10 mouse cellular contexts compared by ENCODE assay signal in the genomic region with DNA sequence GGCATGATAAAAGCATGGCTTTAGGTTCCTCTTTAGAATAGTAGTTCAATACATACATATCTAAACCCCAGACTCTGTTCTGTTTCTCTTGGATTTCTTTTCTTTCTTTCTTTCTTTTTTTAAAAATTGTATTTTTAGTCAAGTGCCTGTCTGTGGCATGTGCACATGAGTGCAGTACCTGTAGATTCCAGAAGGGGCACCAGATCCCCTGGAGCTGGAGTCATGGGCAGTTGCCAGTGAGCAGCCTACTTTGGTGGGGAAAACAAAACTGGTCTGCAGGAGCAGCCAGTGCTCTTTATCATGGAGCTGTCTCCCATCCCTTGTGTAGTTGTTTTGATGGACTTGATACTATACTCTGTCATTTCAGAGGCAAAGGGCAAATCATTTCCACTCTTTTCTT. TPM values are rescaled to one million over a fixed set of nuclear protein-coding genes. Genes with fewer than 3 reads are reported as not detected.
DNase-seq lines count a peak whose midpoint lies in the region; TF ChIP-seq lines count a peak whose summit lies in the region.
"Had no signal": no experiment of that assay in that cellular context is flagged by ENCODE, and none has a peak within 500 bp of the region (broad histone marks: within the 10 kb centered on the region; RNA-seq: fewer than 3 reads in every experiment).

No protein-coding gene starts in this region.

- H3K4me1 ChIP-seq in ES-Bruce4 (ENCODE audit: control insufficient read depth, insufficient read depth, low read length): peaks cover 1% of the 10 kb centered on the region
- H3K4me1 ChIP-seq: heart, embryonic 15.5 days had no signal

- H3K27ac ChIP-seq in ES-Bruce4 (ENCODE audit: insufficient read depth, low read length): no peak overlapping the region
- H3K27ac ChIP-seq: heart, embryonic 15.5 days; liver, embryonic 15.5 days had no signal

- no peaks in the 10 kb centered on the region for H3K36me3 ChIP-seq in ES-Bruce4 (ENCODE audit: control insufficient read depth, insufficient read depth, low read length, poor library complexity, severe bottlenecking)
- H3K36me3 ChIP-seq: heart, embryonic 15.5 days; liver, embryonic 15.5 days had no signal

- intact Hi-C loops in left cerebral cortex, postnatal 4 days (cut with DNase I): no loop called here

- H3K9ac ChIP-seq in ES-Bruce4 (ENCODE audit: low read depth, poor library complexity, severe bottlenecking): no peak overlapping the region
- H3K9ac ChIP-seq: heart, embryonic 15.5 days; liver, embryonic 15.5 days had no signal

- no peaks in the 10 kb centered on the region for H3K27me3 ChIP-seq in ES-Bruce4 (ENCODE audit: control insufficient read depth, insufficient read depth, low read length, poor library complexity, severe bottlenecking)
- H3K27me3 ChIP-seq: liver, embryonic 15.5 days had no signal

- TF ChIP-seq CTCF in ES-Bruce4 (IDR thresholded peaks at IDR 0.05; ENCODE audit: low read depth, low read length): peak; percentile 47

- TF ChIP-seq POLR2A in ES-Bruce4 (IDR thresholded peaks at IDR 0.05; ENCODE audit: insufficient read depth, low read length): no peak

- peak; percentile 43 for DNase-seq in embryo, embryonic 10.5 days (ENCODE audit: low spot score)
- DNase-seq in embryo, embryonic 9.5 days (ENCODE audit: extremely low spot score): no peak
- peak; percentile 31 for DNase-seq in left cerebral cortex, postnatal 4 days
- no peak for DNase-seq in left cerebral cortex, adult 8-10 months (ENCODE audit: low spot score in 2 of 2)
- DNase-seq in lung, postnatal 14 days: peak; percentile 10
- DNase-seq in adrenal gland, postnatal 4 days (ENCODE audit: low spot score in 2 of 2): no peak
- no peak for DNase-seq in spleen, postnatal 14 days (ENCODE audit: low spot score in 2 of 2)

- no peak overlapping the region for H3K4me3 ChIP-seq in ES-Bruce4 (ENCODE audit: low read depth, low read length)
- H3K4me3 ChIP-seq: heart, embryonic 15.5 days; liver, embryonic 15.5 days had no signal

- TF ChIP-seq EP300 in ES-Bruce4 (IDR thresholded peaks at IDR 0.05; ENCODE audit: insufficient read depth, low read depth, low read length): no peak

- H3K9me3 ChIP-seq in ES-Bruce4 (replicated peaks; ENCODE audit: control insufficient read depth, insufficient read depth, low read length, poor library complexity, severe bottlenecking): no peaks in the 10 kb centered on the region
- H3K9me3 ChIP-seq: heart, embryonic 15.5 days; liver, embryonic 15.5 days had no signal

RNA-seq across cellular contexts. Expression of gene Pfdn4, which starts 28.2 kb away (rescaled TPM):
- total RNA-seq in left cerebral cortex, postnatal 4 days (2021): 10 to 100 TPM; 44.1 to 53.1 TPM
- 10 to 100 TPM; 21.4 to 32.9 (median 29.2) TPM for total RNA-seq in left cerebral cortex, adult 8-10 months (2022)
- polyA plus RNA-seq in ES-Bruce4 (2011; ENCODE audit: insufficient read depth, insufficient read length, low read depth, missing spikeins): 163 and 165 TPM in 2 replicates
- 10 to 100 TPM; 20.9 to 24.6 TPM for total RNA-seq in adrenal gland, postnatal 4 days (2021)

RNA-seq across cellular contexts. Expression of gene Cyp24a1, which starts 28.9 kb away (rescaled TPM):
- total RNA-seq in left cerebral cortex, postnatal 4 days (2021): not detected
- total RNA-seq in left cerebral cortex, adult 8-10 months (2022): not detected
- polyA plus RNA-seq in ES-Bruce4 (2011; ENCODE audit: insufficient read depth, insufficient read length, low read depth, missing spikeins): not detected in 2 replicates
- 1 to 10 TPM in 1 of 2 experiments, not detected in 1; 3.0 TPM for total RNA-seq in adrenal gland, postnatal 4 days (2021)
- polyA plus RNA-seq: heart, embryonic 15.5 days; liver, embryonic 15.5 days had no signal

RNA-seq across cellular contexts. Expression of gene Bcas1, which starts 40.4 kb away (rescaled TPM):
- 10 to 100 TPM; 10.9 to 13.6 TPM for total RNA-seq in left cerebral cortex, postnatal 4 days (2021)
- total RNA-seq in left cerebral cortex, adult 8-10 months (2022): 100 to 1,000 TPM in 1 of 4 experiments, 10 to 100 TPM in 3; 91.0 to 102 (median 94.4) TPM
- 2.9 and 3.5 TPM in 2 replicates for polyA plus RNA-seq in ES-Bruce4 (2011; ENCODE audit: insufficient read depth, insufficient read length, low read depth, missing spikeins)
- 1 to 10 TPM in 1 of 2 experiments, under 1 TPM in 1; 0.48 to 1.2 TPM for total RNA-seq in adrenal gland, postnatal 4 days (2021)

Comparison
In these comparisons a context has a peak if more than half of its experiments do, and no peak if none do; other contexts are left out.
1. DNase-seq: peak in embryo, embryonic 10.5 days (single experiment), left cerebral cortex, postnatal 4 days (single experiment) and lung, postnatal 14 days (single experiment); none in embryo, embryonic 9.5 days (single experiment), left cerebral cortex, adult 8-10 months (0 of 2), adrenal gland, postnatal 4 days (0 of 2) and spleen, postnatal 14 days (0 of 2).
2. RNA of gene Bcas1, which starts 40.4 kb away (total RNA-seq): 91.0 to 102 TPM in left cerebral cortex, adult 8-10 months; 10.9 to 13.6 TPM in left cerebral cortex, postnatal 4 days and 0.48 to 1.2 TPM in adrenal gland, postnatal 4 days; every median in the first group is over 4 times any median in the second.